Mouse (Mus musculus) limb, embryonic 11.5 days (tissue): ENCODE measurements around the gene Gm5414. TPM values are rescaled to one million over a fixed set of nuclear protein-coding genes. Genes with fewer than 3 reads are reported as not detected.

Experiments
- ATAC-seq: fragments of 200-750 bp; cut with Nextera tagmentation; 2 replicates; pipeline ENCODE4 v1.8.0; 2017; ENCODE audit warnings: low read depth; ENCODE audit not compliant: insufficient number of reproducible peaks, low FRiP score, low TSS enrichment
- DNase-seq: peaks from one replicate; pipeline ENCODE4 v3.0.0-alpha.2; 2015; ENCODE audit warnings: low spot score
- H3K27ac ChIP-seq: fragments of 300-500 bp; sonication (generic); replicated peaks from 2 replicates; pipeline ENCODE4 v1.5.1; 2014; ENCODE audit warnings: low read depth, mild to moderate bottlenecking, low read length
- H3K27me3 ChIP-seq: fragments of 300-500 bp; sonication (generic); 2 replicates; pipeline ENCODE4 v1.6.1; 2014; ENCODE audit warnings: mild to moderate bottlenecking, low read length, mixed read lengths; ENCODE audit not compliant: control insufficient read depth, insufficient read depth
- H3K36me3 ChIP-seq: fragments of 300-500 bp; sonication (generic); 2 replicates; pipeline ENCODE4 v1.6.1; 2014; ENCODE audit warnings: mild to moderate bottlenecking, low read length, moderate library complexity, mixed read lengths; ENCODE audit not compliant: control insufficient read depth, insufficient read depth
- H3K4me1 ChIP-seq: fragments of 300-500 bp; sonication (generic); 2 replicates; pipeline ENCODE4 v1.6.1; 2014; ENCODE audit warnings: low read length, mixed read lengths; ENCODE audit not compliant: control insufficient read depth, insufficient read depth
- H3K4me2 ChIP-seq: fragments of 300-500 bp; sonication (generic); 2 replicates; pipeline ENCODE4 v1.6.1; 2014; ENCODE audit warnings: low read depth, mild to moderate bottlenecking, moderate library complexity; ENCODE audit not compliant: severe bottlenecking
- H3K4me3 ChIP-seq: fragments of 300-500 bp; sonication (generic); 2 replicates; pipeline ENCODE4 v1.5.1; 2014; ENCODE audit warnings: low read depth, low read length
- H3K9ac ChIP-seq: fragments of 300-500 bp; sonication (generic); 2 replicates; pipeline ENCODE4 v1.6.1; 2014; ENCODE audit warnings: mild to moderate bottlenecking, low read length
- H3K9me3 ChIP-seq: fragments of 300-500 bp; sonication (generic); 2 replicates; pipeline ENCODE4 v1.6.1; 2016; ENCODE audit warnings: low read length; ENCODE audit not compliant: control insufficient read depth
- WGBS: fragments of 180-500 bp; shearing (Covaris S2); extraction: QIAGEN DNeasy Blood & Tissue Kit; methylation state at CpG from one replicate; pipeline ENCODE4 v1.1.7; 2014; 5-methylcytosine and 5-hydroxymethylcytosine counted together
- microRNA-seq: library from miRNA; unstranded; fragments of <30 nt; microRNA quantifications from one replicate; pipeline ENCODE4, GENCODE M21; 2016
- polyA plus RNA-seq: library from polyadenylated mRNA; unstranded; fragments of >200 nt; fragmentation: Nextera tagmentation; extraction: Ambion mirVana; gene quantifications from 2 replicates; pipeline ENCODE4 v1.2.1, GENCODE M21; 2014

The Gm5414 gene
- polyA plus RNA-seq, 1 experiment from 2014 or later = not detected

DNA sequence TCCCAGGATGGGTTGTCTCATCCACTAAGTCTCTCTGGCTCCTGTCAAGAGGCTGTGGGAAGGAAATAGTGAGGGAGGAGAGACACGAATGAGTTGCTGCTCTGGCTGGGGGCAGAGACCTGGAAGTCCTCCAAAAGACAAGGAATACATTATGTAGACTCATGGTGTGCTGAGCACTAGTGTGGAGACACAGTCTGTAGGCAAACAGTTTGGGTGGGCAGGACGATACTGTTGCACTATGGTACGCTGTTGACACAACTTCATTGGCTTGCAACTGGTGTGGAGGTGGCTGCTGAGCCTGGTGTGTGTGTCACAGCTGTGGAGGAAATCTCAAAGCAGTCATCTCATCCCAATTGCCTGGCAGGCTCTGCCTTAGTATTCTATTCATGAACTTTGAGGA, 46.3 kb downstream of the Gm5414 start:
- no peak overlapping the region for H3K9ac ChIP-seq
- no peaks in the 10 kb centered on the region for H3K4me1 ChIP-seq
- no peaks in the 10 kb centered on the region for H3K27me3 ChIP-seq
- H3K4me3 ChIP-seq = no peak overlapping the region
- DNase-seq (no peak), ATAC-seq (no peak)
- H3K4me2 ChIP-seq = no peak overlapping the region
- no peaks in the 10 kb centered on the region for H3K36me3 ChIP-seq
- WGBS = 85% methylated on average over 3 of the region's 3 CpGs
- no peak overlapping the region for H3K27ac ChIP-seq
- H3K9me3 ChIP-seq = no peaks in the 10 kb centered on the region

DNA sequence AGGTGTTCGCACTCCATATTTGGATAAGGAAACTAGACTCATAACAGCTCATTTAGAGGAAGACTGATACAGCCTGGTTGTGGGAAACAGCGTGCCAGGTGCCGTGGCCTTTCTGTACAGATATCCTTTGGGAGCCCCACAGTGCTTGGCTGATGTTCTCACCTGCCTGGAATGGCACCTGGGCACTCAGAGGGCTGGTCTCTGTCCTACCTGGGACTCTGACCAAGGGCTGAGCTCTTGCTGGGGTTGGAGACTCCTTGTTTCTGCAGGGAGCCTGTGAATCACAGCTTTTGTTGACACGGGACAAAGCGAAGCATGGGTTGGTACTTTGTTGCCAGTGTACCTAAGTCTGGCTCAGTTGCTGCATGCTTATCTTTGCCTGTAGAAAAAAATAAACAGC, 52.5 kb downstream of the Gm5414 start:
- Histone ChIP-seq H3K9ac (no peak overlapping the region), H3K27ac (no peak overlapping the region), H3K9me3 (no peaks in the 10 kb centered on the region; the same call in 1 of the 2 replicates), H3K4me1 (peaks cover 7% of the 10 kb centered on the region; the same call in 1 of the 2 replicates), H3K36me3 (no peaks in the 10 kb centered on the region), H3K27me3 (no peaks in the 10 kb centered on the region), H3K4me3 (no peak overlapping the region), H3K4me2 (no peak overlapping the region)
- ATAC-seq (no peak), DNase-seq (no peak)
- 91% methylated on average over 5 of the region's 5 CpGs for WGBS

Small RNA genes lying within 50 kb of the gene (microRNA-seq; reads per million reads assigned to microRNA genes)
- gene Gm44383 (not detected), gene Gm44479 (not detected)

Other genes with a start within 250 kb of the Gm5414 start
- gene Krt7, start 217.1 kb downstream of the Gm5414 start, polyA plus RNA-seq = 15.2 and 16.1 TPM in 2 replicates
- gene Krt87, start 189.4 kb downstream of the Gm5414 start, polyA plus RNA-seq = 0.09 TPM in 1 of 2 replicates, not detected in the other
- gene Krt88, start 180.4 kb downstream of the Gm5414 start, polyA plus RNA-seq = not detected in 2 replicates
- not detected in 2 replicates for gene Krt81, start 164.4 kb downstream of the Gm5414 start, polyA plus RNA-seq
- gene Krt86, start 154.7 kb downstream of the Gm5414 start, polyA plus RNA-seq = not detected in 2 replicates
- gene Krt83, start 136.7 kb downstream of the Gm5414 start, polyA plus RNA-seq = not detected in 2 replicates
- not detected in 2 replicates for gene Gm49425, start 110.9 kb downstream of the Gm5414 start, polyA plus RNA-seq
- gene Krt84, start 95.4 kb downstream of the Gm5414 start, polyA plus RNA-seq = not detected in 2 replicates
- 0.14 TPM in 1 of 2 replicates, not detected in the other for gene Krt82, start 77.5 kb downstream of the Gm5414 start, polyA plus RNA-seq
- not detected in 2 replicates for gene Krt90, start 65.2 kb downstream of the Gm5414 start, polyA plus RNA-seq
- gene Krt75, start 54.3 kb downstream of the Gm5414 start, polyA plus RNA-seq = not detected in 2 replicates
- not detected in 2 replicates for gene Gm5478, start 19.2 kb upstream of the Gm5414 start, polyA plus RNA-seq
- gene Krt6b, start 52.1 kb upstream of the Gm5414 start, polyA plus RNA-seq = not detected in 2 replicates
- 0.38 TPM in 1 of 2 replicates, not detected in the other for gene Krt6a, start 66.1 kb upstream of the Gm5414 start, polyA plus RNA-seq
- 16.0 and 22.4 TPM in 2 replicates for gene Krt5, start 84.7 kb upstream of the Gm5414 start, polyA plus RNA-seq
- 0.11 TPM in 1 of 2 replicates, not detected in the other for gene Krt71, start 114.9 kb upstream of the Gm5414 start, polyA plus RNA-seq
- gene Krt72, start 158.3 kb upstream of the Gm5414 start, polyA plus RNA-seq = not detected in 2 replicates
- not detected in 2 replicates for gene Krt73, start 174.2 kb upstream of the Gm5414 start, polyA plus RNA-seq
- gene Krt2, start 190.0 kb upstream of the Gm5414 start, polyA plus RNA-seq = not detected in 2 replicates
- gene Krt1, start 222.6 kb upstream of the Gm5414 start, polyA plus RNA-seq = 0.61 and 0.75 TPM in 2 replicates
- not detected in 2 replicates for gene Krt77, start 241.5 kb upstream of the Gm5414 start, polyA plus RNA-seq